28 mouse cellular contexts compared by ENCODE assay signal in the genomic region with DNA sequence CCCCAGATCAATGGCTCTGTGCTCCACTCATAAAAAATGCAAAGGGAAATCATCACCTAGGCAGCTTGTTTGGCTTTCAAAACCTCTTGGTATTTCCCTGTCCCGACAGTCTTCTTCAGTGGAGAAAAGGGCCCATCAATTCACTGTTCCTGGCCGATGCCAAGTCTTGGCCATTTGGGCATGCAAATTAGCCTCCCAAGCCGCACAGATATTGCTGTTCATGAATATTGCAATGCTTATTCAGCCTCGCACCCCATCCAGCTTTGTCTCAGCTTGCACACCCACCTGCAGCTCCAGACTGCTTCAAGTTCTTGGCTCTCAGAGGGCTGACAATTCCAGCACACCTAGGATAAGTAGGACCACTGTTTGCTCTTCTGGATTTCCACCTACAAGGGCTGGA.
DNase-seq lines count a peak whose midpoint lies in the region; ATAC-seq and TF ChIP-seq lines count a peak whose summit lies in the region.
"Had no signal": no experiment of that assay in that cellular context is flagged by ENCODE, and none has a peak within 500 bp of the region (broad histone marks: within the 10 kb centered on the region; RNA-seq: fewer than 3 reads in every experiment).

No protein-coding gene starts in this region.

- H3K4me2 ChIP-seq in forebrain, embryonic 15.5 days (replicated peaks) = no peak overlapping the region
- H3K4me2 ChIP-seq in forebrain, embryonic 11.5 days (ENCODE audit: low read depth, low read length, severe bottlenecking) = no peak overlapping the region
- H3K4me2 ChIP-seq in forebrain, postnatal 0 days (ENCODE audit: low read depth) = no peak overlapping the region
- H3K4me2 ChIP-seq: embryonic facial prominence, embryonic 12.5 days; hindbrain, embryonic 15.5 days; kidney, embryonic 15.5 days; liver, embryonic 12.5 days; midbrain, embryonic 12.5 days had no signal

- no peaks in the 10 kb centered on the region for H3K27me3 ChIP-seq in forebrain, embryonic 15.5 days
- no peaks in the 10 kb centered on the region for H3K27me3 ChIP-seq in forebrain, embryonic 11.5 days (ENCODE audit: control insufficient read depth, insufficient read depth, low read length)
- no peaks in the 10 kb centered on the region for H3K27me3 ChIP-seq in forebrain, postnatal 0 days (ENCODE audit: insufficient read depth, low read length)
- H3K27me3 ChIP-seq: embryonic facial prominence, embryonic 12.5 days; hindbrain, embryonic 15.5 days; liver, embryonic 12.5 days; midbrain, embryonic 12.5 days had no signal

- ATAC-seq in forebrain, embryonic 15.5 days (replicated peaks) = peak; percentile 70
- ATAC-seq in forebrain, embryonic 11.5 days (replicated peaks; ENCODE audit: low FRiP score) = no peak
- ATAC-seq in forebrain, postnatal 0 days = no peak
- ATAC-seq: CD4-positive, CD25-positive, alpha-beta regulatory T cell, adult 4 months; inflammation-experienced regulatory T-cells, adult 6 months; liver, embryonic 12.5 days; liver, postnatal 0 days had no signal

- no peak overlapping the region for H3K27ac ChIP-seq in forebrain, embryonic 15.5 days (replicated peaks)
- H3K27ac ChIP-seq in forebrain, embryonic 11.5 days (ENCODE audit: low read depth, low read length) = no peak overlapping the region
- H3K27ac ChIP-seq in left cerebral cortex, adult 2 months = peak overlapping the region; percentile 29
- no peak overlapping the region for H3K27ac ChIP-seq in forebrain, postnatal 0 days (ENCODE audit: low read depth, low read length)
- H3K27ac ChIP-seq: embryonic facial prominence, embryonic 12.5 days; hindbrain, embryonic 10.5 days; hindbrain, embryonic 15.5 days; kidney, embryonic 15.5 days; liver, embryonic 12.5 days; midbrain, embryonic 12.5 days; stomach, postnatal 0 days had no signal

- DNase-seq in forebrain, embryonic 11.5 days (ENCODE audit: low spot score) = no peak
- DNase-seq in left cerebral cortex, adult 2 months (ENCODE audit: extremely low spot score in 1 of 2, low spot score in 2 of 2) = peak in 1 of 2 experiments; percentile 45
- no peak for DNase-seq in left cerebral cortex, postnatal 14 days (ENCODE audit: low spot score in 2 of 2)
- peak; percentile 76 for DNase-seq in brain, adult 2 months (ENCODE audit: low read depth, low spot score)
- DNase-seq in forebrain, postnatal 0 days = peak; percentile 36
- DNase-seq in thymus, adult 18-20 months = no peak
- DNase-seq: adrenal gland, postnatal 36 days; cerebellum, adult 8-10 months; embryo, embryonic 11 days; gastrocnemius, postnatal 14 days; heart, postnatal 14 days; kidney, adult 11 months; kidney, postnatal 25 days; left cerebral cortex, postnatal 4 days; liver, postnatal 0 days; lung, postnatal 36 days; thymus, postnatal 4 days had no signal

- peaks cover 25% of the 10 kb centered on the region; the same call in 1 of the 2 replicates for H3K4me1 ChIP-seq in forebrain, embryonic 15.5 days
- no peaks in the 10 kb centered on the region for H3K4me1 ChIP-seq in forebrain, embryonic 11.5 days (replicated peaks; ENCODE audit: control insufficient read depth, insufficient read depth, low read length)
- no peaks in the 10 kb centered on the region for H3K4me1 ChIP-seq in forebrain, postnatal 0 days (ENCODE audit: insufficient read depth)
- H3K4me1 ChIP-seq: embryonic facial prominence, embryonic 12.5 days; liver, embryonic 12.5 days had no signal

- no peaks in the 10 kb centered on the region for H3K36me3 ChIP-seq in forebrain, embryonic 15.5 days
- no peaks in the 10 kb centered on the region for H3K36me3 ChIP-seq in forebrain, embryonic 11.5 days (ENCODE audit: control insufficient read depth, insufficient read depth, low read length)
- no peaks in the 10 kb centered on the region for H3K36me3 ChIP-seq in forebrain, postnatal 0 days (ENCODE audit: insufficient read depth)
- H3K36me3 ChIP-seq: embryonic facial prominence, embryonic 12.5 days; hindbrain, embryonic 10.5 days; hindbrain, embryonic 15.5 days; kidney, embryonic 15.5 days; liver, embryonic 12.5 days; midbrain, embryonic 12.5 days had no signal

- H3K9ac ChIP-seq in forebrain, embryonic 15.5 days (replicated peaks) = no peak overlapping the region
- no peak overlapping the region for H3K9ac ChIP-seq in forebrain, embryonic 11.5 days (ENCODE audit: low read length)
- H3K9ac ChIP-seq in forebrain, postnatal 0 days = no peak overlapping the region
- H3K9ac ChIP-seq: embryonic facial prominence, embryonic 12.5 days; hindbrain, embryonic 15.5 days; kidney, embryonic 15.5 days; liver, embryonic 12.5 days; liver, postnatal 0 days; midbrain, embryonic 12.5 days had no signal

- H3K9me3 ChIP-seq in forebrain, embryonic 15.5 days = no peaks in the 10 kb centered on the region
- no peaks in the 10 kb centered on the region for H3K9me3 ChIP-seq in forebrain, embryonic 11.5 days (ENCODE audit: control insufficient read depth, low read length)
- H3K9me3 ChIP-seq in forebrain, postnatal 0 days (ENCODE audit: low read length) = no peaks in the 10 kb centered on the region
- H3K9me3 ChIP-seq: embryonic facial prominence, embryonic 12.5 days; hindbrain, embryonic 10.5 days; hindbrain, embryonic 15.5 days; kidney, embryonic 15.5 days; liver, embryonic 12.5 days; midbrain, embryonic 12.5 days had no signal

- TF ChIP-seq CTCF in left cerebral cortex, adult 2 months (IDR thresholded peaks at IDR 0.05) = no peak
- TF ChIP-seq CTCF in forebrain, postnatal 0 days (IDR thresholded peaks at IDR 0.05; ENCODE audit: low read depth) = no peak

- WGBS in forebrain, embryonic 15.5 days = 47% methylated on average over 4 of the region's 4 CpGs
- WGBS in forebrain, embryonic 11.5 days = 88% methylated on average over 4 of the region's 4 CpGs
- 23% methylated on average over 4 of the region's 4 CpGs for WGBS in forebrain, postnatal 0 days

- intact Hi-C loops in left cerebral cortex, adult 2 months (cut with DNase I) = no loop called here
- intact Hi-C loops in left cerebral cortex, postnatal 14 days (cut with DNase I) = no loop called here

- no peak overlapping the region for H3K4me3 ChIP-seq in forebrain, embryonic 15.5 days
- H3K4me3 ChIP-seq in forebrain, embryonic 11.5 days (ENCODE audit: low read depth, low read length) = no peak overlapping the region
- H3K4me3 ChIP-seq in left cerebral cortex, adult 2 months = no peak overlapping the region
- no peak overlapping the region for H3K4me3 ChIP-seq in forebrain, postnatal 0 days (ENCODE audit: low read depth, low read length)
- H3K4me3 ChIP-seq: embryonic facial prominence, embryonic 12.5 days; hindbrain, embryonic 10.5 days; hindbrain, embryonic 15.5 days; kidney, embryonic 15.5 days; liver, embryonic 12.5 days; megakaryocyte, embryonic 14.5 days; midbrain, embryonic 12.5 days had no signal

Comparison
In these comparisons a context has a peak if more than half of its experiments do, and no peak if none do; other contexts are left out.
1. DNase-seq: peak in brain, adult 2 months (single experiment) and forebrain, postnatal 0 days (single experiment); none in forebrain, embryonic 11.5 days (single experiment), left cerebral cortex, postnatal 14 days (0 of 2) and thymus, adult 18-20 months (0 of 2).